Mouse (Mus musculus): ENCODE measurements around the gene Hrh1. TPM values are rescaled to one million over a fixed set of nuclear protein-coding genes. Genes with fewer than 3 reads are reported as not detected.
"Not testable (repeated sequence)": the region's sequence is repeated elsewhere in the genome, so short reads cannot be mapped to it uniquely, and the experiment has no call there.

Gene Hrh1
- total RNA-seq, 2 experiments from 2014 or later, result not detected

DNA sequence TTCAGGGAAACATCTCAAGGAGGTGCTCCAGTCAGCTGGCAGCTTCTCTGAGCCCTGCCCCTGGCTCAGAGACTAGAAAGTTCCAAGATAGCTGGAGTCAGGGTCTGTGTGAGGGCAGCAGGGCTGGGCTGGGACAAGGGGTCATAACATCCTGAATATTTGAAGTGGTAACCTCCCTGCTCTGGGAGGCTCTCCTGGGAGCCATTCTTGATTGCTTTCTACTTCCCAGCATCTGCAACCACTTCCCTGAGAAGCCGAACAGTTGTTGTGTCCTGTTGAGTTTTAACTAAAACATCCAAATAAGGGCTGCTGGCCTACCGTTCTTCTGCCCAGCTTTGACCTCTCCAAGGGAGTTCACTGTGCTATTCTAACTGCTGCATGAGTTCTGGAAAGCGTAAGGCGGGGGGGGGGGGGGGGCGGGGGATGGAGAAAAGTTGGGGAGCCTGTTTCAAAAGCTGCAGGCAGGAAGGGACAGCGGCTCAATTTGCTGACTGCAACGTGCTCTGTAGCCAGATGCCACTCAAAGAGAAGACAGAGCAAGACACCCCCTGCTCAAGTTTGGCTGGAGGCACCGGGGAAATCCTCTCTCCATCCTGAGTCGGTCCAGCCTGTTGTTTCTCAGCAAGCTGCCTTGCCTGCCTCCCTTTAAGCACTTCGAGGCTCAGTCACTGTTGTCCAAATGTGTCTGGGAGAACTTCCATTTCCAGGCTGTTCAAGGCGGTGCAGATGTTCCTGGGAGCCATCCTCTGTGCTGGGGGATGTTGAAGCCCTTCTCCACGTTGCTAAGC is 58.7 kb downstream of the Hrh1 start:
- ATAC-seq (replicated peaks; ENCODE audit: poor library complexity, severe bottlenecking), result no peak

DNA sequence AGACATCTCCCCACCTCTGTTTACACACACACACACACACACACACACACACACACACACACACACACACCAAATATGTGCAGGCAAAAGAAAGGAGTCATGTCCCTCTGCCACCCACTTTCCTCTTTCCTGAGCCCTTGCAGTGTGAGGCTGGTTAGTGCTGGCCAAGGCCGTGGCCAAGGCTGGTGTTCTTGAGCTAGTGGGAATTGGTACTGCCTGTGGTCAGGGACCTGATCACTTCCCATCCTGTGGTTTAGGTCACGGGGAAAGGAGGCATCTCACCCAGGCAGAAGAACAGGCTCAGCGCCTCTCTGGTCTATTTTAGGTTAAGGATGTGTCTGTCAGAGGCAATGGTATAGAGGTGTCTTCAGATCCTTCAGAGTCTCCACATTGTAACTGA is 59.6 kb downstream of the Hrh1 start:
- peak; percentile 69 for ATAC-seq (replicated peaks; ENCODE audit: poor library complexity, severe bottlenecking)

DNA sequence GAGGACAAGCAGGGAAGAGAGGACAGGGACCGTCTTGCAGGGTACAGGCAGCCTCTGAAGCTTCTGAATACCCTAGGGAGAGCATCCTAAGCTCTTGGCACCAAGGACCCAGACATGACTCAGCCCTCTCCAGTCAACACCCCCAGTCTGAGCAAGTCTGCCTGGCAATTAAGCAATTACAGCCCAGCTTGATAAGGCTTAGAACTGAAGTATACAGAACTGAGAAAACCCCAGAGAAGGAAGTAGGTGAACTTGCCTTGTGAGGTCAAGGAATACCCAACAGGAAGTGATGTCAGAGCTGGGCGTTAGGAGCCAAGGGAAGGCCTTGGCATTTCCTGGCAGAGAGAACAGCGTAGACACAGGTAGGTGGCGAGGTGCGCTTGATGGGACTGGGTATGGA is 60.5 kb downstream of the Hrh1 start:
- peak; percentile 90 for ATAC-seq (replicated peaks; ENCODE audit: poor library complexity, severe bottlenecking)

DNA sequence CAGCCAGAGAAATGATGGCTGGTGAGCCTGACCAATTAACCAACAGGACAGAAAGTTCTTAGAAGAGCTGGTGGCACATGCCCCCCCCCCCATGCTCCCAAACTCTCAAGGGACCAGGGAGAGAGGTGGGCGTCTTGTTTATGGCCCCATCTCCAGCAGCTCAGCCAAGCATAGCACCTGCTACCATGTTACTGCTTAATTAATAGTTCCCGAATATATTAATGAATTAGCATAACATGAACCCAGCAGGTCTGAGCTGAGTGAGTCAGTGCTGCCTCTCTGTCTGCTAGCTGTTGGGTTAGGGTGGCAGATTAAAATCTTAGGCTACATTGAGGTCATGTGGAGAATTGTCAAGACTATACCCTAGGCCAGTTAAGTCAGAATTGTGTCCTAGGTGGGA is 62.2 kb downstream of the Hrh1 start:
- no peak for ATAC-seq (replicated peaks; ENCODE audit: poor library complexity, severe bottlenecking)

DNA sequence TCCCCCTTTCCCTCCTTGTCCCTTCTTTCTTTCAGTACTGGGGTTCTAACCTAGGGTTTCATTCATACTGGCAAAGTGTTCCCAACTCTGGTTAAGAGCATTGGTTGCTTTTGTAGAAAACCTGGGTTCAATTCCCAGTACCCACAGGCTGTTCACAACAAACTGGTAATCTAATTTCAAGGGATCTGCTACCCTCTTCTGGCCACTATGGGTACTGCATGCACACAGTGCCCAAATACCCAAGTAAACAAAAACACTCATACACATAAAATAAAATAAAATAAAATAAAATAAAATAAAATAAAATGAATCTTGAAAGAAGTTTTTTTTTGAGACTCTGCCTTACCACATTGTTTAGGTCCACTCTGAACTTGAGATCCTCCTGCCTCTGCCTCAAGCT is 63.8 kb downstream of the Hrh1 start:
- ATAC-seq (replicated peaks; ENCODE audit: poor library complexity, severe bottlenecking), result no peak

DNA sequence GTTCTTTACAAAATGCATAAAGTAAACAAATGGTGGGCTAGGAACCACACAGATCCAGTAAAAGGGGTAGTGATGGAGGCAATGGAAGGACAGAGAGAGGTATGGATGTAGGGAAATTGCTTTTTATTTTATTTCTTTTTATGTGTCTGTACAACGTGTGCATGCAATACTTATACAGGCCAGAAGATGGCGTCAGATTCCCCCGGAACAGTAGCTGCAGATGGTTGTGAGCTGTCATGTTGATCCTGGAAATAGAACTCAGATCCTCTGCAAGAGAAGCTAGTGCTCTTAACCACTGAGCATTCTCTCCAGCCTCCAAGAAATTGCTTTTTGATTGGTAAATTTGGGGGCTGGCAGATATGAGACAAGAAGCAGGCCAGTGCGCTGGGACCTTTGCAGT is 65.0 kb downstream of the Hrh1 start:
- ATAC-seq (replicated peaks; ENCODE audit: poor library complexity, severe bottlenecking), result no peak

DNA sequence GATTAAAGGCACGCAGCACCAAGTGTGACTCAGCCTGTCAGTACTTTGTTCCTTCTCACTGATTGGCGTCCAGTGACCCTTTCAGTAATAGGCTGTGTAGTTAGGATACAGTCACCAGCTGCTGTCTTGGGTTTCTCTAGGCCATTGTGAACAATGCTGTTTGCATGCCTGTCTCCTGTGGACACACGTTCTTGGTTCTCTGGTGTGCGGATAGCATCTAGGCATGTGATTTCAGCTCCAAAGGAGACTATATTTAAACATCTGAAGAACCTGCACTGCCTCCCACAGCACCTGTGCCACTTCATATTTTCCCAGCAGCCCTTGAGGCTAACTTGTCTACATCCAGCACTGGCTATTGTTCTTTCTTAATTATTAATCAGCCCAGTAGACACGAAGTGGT is 75.8 kb downstream of the Hrh1 start:
- ATAC-seq (replicated peaks; ENCODE audit: poor library complexity, severe bottlenecking), result no peak

DNA sequence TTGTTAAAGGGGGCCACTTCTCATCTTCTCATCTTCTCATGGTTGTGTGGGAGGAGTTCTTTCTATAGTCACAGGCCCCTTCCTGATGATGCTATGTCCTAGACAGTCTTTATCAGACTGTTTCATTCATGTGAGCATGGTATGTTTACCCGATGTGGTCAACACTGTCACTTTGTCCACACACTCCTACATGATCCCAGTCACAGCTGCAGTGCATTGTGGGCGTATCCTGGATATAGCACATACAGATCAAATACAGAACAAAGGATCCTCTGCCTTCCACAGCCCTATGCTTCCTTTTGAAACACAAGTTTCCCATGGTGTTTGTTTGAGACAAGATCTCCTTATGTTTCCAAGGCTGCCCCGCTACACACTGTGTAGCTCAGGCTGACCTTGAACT is 76.3 kb downstream of the Hrh1 start:
- no peak for ATAC-seq (replicated peaks; ENCODE audit: poor library complexity, severe bottlenecking)

DNA sequence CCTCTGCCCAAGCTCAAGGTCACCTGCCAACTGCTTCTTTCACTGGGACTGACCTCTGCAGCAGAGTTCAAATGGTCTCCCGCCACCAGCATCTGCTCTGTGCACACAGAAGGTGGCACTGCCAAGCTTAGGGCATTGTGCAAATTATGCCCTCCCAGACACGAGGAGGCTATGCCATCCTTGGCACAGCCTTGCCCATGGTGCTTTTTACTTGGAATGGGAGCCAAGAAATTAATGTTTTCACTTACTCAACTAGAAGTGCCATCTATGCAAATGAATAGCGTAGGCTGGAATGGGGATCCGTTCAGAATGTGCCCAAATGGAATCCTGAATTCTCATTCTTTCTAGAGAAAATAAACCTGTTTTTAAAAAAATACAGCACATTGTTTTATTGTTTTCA is 77.2 kb downstream of the Hrh1 start:
- ATAC-seq (replicated peaks; ENCODE audit: poor library complexity, severe bottlenecking), result no peak

DNA sequence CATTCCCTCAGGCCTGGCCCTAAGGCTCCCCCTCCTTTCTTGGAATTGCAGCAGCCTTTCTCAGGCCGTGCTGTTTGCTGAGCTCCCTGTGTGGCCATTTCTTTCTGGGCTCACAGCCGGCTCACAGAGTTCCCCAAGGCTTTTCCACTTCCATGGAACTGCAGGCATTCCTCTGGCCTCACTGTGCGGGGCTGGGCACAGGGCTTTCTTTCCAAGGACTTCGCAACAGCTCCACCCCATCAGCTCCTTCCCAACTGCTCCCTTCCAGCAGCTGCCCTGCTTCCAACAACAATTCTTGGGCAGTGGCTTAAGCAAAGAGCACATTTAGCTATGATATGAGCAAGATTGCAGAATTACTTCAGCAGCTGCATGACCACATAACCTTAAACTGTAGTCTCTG is 81.0 kb downstream of the Hrh1 start:
- no peak for ATAC-seq (replicated peaks; ENCODE audit: poor library complexity, severe bottlenecking)

DNA sequence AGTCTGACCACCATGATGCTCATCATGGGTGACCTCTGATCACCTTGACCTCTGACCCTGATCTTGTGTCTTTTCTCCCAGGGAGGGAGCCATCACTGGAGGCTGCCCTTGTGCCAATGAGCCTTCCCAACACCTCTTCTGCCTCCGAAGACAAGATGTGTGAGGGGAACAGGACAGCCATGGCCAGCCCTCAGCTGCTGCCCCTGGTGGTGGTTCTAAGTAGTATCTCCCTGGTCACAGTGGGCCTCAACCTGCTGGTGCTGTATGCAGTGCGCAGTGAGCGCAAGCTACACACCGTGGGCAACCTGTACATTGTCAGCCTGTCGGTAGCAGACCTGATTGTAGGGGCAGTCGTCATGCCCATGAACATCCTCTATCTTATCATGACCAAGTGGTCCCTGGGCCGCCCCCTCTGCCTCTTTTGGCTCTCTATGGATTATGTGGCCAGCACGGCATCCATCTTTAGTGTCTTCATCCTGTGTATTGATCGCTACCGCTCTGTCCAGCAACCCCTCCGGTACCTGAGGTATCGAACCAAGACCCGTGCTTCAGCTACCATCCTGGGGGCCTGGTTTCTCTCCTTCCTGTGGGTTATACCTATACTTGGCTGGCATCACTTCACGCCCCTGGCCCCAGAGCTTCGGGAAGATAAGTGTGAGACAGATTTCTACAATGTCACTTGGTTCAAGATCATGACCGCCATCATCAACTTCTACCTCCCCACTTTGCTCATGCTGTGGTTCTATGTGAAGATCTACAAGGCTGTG is 82.1 kb downstream of the Hrh1 start:
- ATAC-seq (replicated peaks; ENCODE audit: poor library complexity, severe bottlenecking), result no peak

DNA sequence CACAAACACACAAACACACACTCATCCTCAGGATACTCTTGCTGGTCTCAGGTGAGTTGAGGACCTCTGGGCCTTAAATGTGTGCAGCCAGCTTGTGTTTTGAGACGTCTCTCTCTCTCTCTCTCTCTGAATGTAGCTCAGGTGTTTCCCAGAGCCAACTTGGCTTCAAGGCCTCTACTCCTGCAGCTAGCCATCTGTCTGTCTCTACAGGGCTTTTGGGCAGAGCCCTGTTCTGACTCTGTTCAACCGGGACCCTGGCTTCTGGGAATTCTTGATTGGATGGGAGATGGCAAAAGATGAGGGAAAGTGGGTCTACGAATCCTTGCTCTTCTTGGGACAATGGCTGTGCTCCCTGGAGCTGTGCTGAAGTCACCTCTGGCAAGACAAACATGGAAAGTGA is 91.6 kb downstream of the Hrh1 start:
- no peak for ATAC-seq (replicated peaks; ENCODE audit: poor library complexity, severe bottlenecking)

DNA sequence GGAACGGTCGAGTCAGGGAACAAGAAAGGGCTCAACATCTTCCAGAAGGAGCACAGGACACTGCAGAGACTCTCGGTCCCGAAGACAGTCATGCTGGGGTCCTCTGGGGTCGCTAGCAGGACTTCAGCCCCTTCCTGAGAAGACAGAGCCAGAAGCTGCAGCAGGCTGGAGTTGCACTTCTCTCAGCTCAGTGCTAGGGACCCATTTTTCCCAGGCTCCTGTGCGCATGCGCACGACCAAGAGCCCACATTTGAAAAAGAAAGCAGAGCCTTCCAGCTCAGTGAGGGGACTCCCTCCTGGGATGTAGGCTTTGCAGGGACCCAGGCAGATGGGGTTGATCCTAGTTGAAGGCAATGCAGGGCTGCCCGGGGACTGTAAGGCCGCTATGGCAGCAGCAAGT is 94.9 kb downstream of the Hrh1 start:
- ATAC-seq (replicated peaks; ENCODE audit: poor library complexity, severe bottlenecking), result not testable (repeated sequence)

DNA sequence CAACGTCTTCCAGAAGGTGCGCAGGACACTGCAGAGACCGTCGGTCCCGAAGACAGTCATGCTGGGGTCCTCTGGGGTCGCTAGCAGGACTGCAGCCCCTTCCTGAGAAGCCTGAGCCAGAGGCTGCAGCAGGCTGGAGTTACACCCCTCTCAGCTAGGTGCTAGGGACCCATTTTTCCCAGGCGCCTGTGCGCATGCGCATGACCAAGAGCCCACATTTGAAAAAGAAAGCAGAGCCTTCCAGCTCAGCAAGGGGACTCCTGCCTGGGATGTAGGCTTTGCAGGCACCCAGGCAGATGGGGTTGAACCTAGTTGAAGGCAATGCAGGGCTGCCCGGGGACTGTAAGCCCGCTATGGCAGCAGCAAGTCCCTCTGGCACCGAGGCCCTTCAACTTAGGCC is 97.3 kb downstream of the Hrh1 start:
- not testable (repeated sequence) for ATAC-seq (replicated peaks; ENCODE audit: poor library complexity, severe bottlenecking)

DNA sequence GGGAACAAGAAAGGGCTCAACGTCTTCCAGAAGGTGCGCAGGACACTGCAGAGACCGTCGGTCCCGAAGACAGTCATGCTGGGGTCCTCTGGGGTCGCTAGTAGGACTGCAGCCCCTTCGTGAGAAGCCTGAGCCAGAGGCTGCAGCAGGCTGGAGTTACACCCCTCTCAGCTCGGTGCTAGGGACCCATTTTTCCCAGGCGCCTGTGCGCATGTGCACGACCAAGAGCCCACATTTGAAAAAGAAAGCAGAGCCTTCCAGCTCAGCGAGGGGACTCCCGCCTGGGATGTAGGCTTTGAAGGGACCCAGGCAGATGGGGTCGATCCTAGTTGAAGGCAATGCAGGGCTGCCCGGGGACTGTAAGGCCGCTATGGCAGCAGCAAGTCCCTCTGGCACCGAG is 116.3 kb downstream of the Hrh1 start:
- ATAC-seq (replicated peaks; ENCODE audit: poor library complexity, severe bottlenecking), result not testable (repeated sequence)

DNA sequence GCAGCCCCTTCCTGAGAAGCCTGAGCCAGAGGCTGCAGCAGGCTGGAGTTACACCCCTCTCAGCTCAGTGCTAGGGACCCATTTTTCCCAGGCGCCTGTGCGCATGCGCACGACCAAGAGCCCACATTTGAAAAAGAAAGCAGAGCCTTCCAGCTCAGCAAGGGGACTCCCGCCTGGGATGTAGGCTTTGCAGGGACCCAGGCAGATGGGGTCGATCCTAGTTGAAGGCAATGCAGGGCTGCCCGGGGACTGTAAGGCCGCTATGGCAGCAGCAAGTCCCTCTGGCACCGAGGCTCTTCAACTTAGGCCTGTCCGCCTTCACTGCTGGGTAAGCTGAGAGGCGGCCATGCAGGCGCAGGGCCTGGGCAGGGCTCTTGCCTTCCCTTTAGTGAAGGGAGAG is 131.0 kb downstream of the Hrh1 start:
- ATAC-seq (replicated peaks; ENCODE audit: poor library complexity, severe bottlenecking), result not testable (repeated sequence)

Other genes starting within 250 kb of the Hrh1 start
- gene Slc6a1, start 115.3 kb upstream of the Hrh1 start, total RNA-seq (2014; fragmentation: Nextera tagmentation), result not detected in 2 replicates
- gene Slc6a1, start 115.3 kb upstream of the Hrh1 start, total RNA-seq (2017), result not detected in 2 replicates
- gene Atg7, start 245.2 kb downstream of the Hrh1 start, total RNA-seq (2014; fragmentation: Nextera tagmentation), result 36.4 and 45.2 TPM in 2 replicates
- gene Atg7, start 245.2 kb downstream of the Hrh1 start, total RNA-seq (2017), result 16.9 and 18.7 TPM in 2 replicates